Mouse (Mus musculus) liver, adult 2 months (tissue): ENCODE results near the gene Anapc15-ps.

Experiments used
- CTCF ChIP-seq: fragments of 200-500 bp; IDR thresholded peaks from 2 replicates; pipeline ENCODE4 v1.5.1; 2011; ENCODE audit warnings: low read depth, low read length, control low read depth
- POLR2A ChIP-seq: fragments of 200-500 bp; IDR thresholded peaks from 2 replicates; pipeline ENCODE4 v1.6.1; 2011; ENCODE audit warnings: low read length, control low read depth; ENCODE audit not compliant: insufficient read depth; ENCODE audit errors: extremely low read depth

- TF ChIP-seq CTCF (no peak), POLR2A (no peak)
Observed at GRCm38 (mm10) chr10:95624007-95624406, 49.2 kb downstream of the Anapc15-ps start.
